Mouse (Mus musculus) midbrain, embryonic 16.5 days (tissue): ENCODE measurements around the gene Prm1. TPM values are rescaled to one million over a fixed set of nuclear protein-coding genes. Genes with fewer than 3 reads are reported as not detected.

ENCODE experiments used
- ATAC-seq: fragments of 200-750 bp; cut with Nextera tagmentation; 2 replicates; pipeline ENCODE4 v1.8.0; 2017; ENCODE audit warnings: moderate TSS enrichment
- H3K27ac ChIP-seq: fragments of 300-500 bp; sonication (generic); 2 replicates; pipeline ENCODE4 v1.5.1; 2014; ENCODE audit warnings: mild to moderate bottlenecking, low read length, mixed read lengths
- H3K27me3 ChIP-seq: fragments of 300-500 bp; sonication (generic); 2 replicates; pipeline ENCODE4 v1.6.1; 2014; ENCODE audit warnings: low read depth, low read length, mixed read lengths; ENCODE audit not compliant: control insufficient read depth, insufficient read depth
- H3K36me3 ChIP-seq: fragments of 300-500 bp; sonication (generic); 2 replicates; pipeline ENCODE4 v1.6.1; 2014; ENCODE audit warnings: mild to moderate bottlenecking, low read length, moderate library complexity, mixed read lengths; ENCODE audit not compliant: control insufficient read depth, insufficient read depth
- H3K4me1 ChIP-seq: fragments of 300-500 bp; sonication (generic); 2 replicates; pipeline ENCODE4 v1.6.1; 2014; ENCODE audit warnings: mild to moderate bottlenecking, low read length, mixed read lengths; ENCODE audit not compliant: control insufficient read depth, insufficient read depth
- H3K4me2 ChIP-seq: fragments of 300-500 bp; sonication (generic); 2 replicates; pipeline ENCODE4 v1.6.1; 2014; ENCODE audit warnings: mild to moderate bottlenecking, low read length, mixed read lengths
- H3K4me3 ChIP-seq: fragments of 300-500 bp; sonication (generic); 2 replicates; pipeline ENCODE4 v1.5.1; 2014; ENCODE audit warnings: low read depth, mild to moderate bottlenecking, low read length, moderate library complexity, mixed read lengths
- H3K9ac ChIP-seq: fragments of 300-500 bp; sonication (generic); 2 replicates; pipeline ENCODE4 v1.6.1; 2014; ENCODE audit warnings: low read depth, low read length, mixed read lengths
- H3K9me3 ChIP-seq: fragments of 300-500 bp; sonication (generic); replicated peaks from 2 replicates; pipeline ENCODE4 v1.6.1; 2014; ENCODE audit warnings: mild to moderate bottlenecking, low read length, mixed read lengths; ENCODE audit not compliant: control insufficient read depth, poor library complexity, severe bottlenecking
- WGBS: fragments of 180-500 bp; shearing (Covaris S2); extraction: QIAGEN DNeasy Blood & Tissue Kit; methylation state at CpG from one replicate; pipeline ENCODE4 v1.1.7; 2014; 5-methylcytosine and 5-hydroxymethylcytosine counted together
- polyA plus RNA-seq: library from polyadenylated mRNA; unstranded; fragments of >200 nt; fragmentation: Nextera tagmentation; extraction: Ambion mirVana; gene quantifications from 2 replicates; pipeline ENCODE4 v1.2.1, GENCODE M21; 2015

The Prm1 gene
- polyA plus RNA-seq, 1 experiment from 2014 or later: 0.46 TPM

DNA sequence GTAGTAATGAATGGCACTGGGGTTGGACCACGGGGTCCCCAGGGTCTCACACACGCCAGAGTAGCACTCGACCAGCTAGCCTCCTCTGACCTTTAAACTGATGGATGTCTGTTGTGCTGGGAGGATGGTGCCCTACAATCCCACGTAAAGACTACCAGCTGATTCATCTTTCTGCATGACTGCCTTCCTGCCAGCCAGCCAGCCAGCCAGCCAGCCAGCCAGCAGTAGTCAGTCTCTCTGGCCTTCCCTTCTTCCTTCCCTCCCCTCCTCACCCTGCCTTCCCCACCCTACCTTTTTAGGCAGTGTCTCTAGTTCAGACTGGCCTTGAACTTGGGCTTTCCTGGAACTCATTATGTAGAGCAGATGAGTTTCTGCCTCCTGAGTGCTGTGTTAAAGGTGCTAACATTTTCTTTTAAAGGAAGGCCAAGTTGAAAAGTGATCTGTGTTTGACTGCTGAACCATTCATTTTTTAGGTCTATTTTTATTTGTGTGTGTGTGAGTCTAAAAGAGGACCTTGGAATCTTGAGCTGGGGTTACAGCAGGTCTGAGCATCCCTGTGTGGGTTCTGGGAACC, 36.7 kb upstream of the Prm1 start:
- H3K27me3 ChIP-seq: no peaks in the 10 kb centered on the region
- ATAC-seq: no peak
- H3K4me1 ChIP-seq: peaks cover 5% of the 10 kb centered on the region; the same call in 1 of the 2 replicates
- H3K4me3 ChIP-seq: no peak overlapping the region
- H3K36me3 ChIP-seq: no peaks in the 10 kb centered on the region
- no peak overlapping the region for H3K4me2 ChIP-seq
- no peak overlapping the region for H3K27ac ChIP-seq
- WGBS: 81% methylated on average over 4 of the region's 4 CpGs
- H3K9ac ChIP-seq: no peak overlapping the region
- H3K9me3 ChIP-seq: no peaks in the 10 kb centered on the region

DNA sequence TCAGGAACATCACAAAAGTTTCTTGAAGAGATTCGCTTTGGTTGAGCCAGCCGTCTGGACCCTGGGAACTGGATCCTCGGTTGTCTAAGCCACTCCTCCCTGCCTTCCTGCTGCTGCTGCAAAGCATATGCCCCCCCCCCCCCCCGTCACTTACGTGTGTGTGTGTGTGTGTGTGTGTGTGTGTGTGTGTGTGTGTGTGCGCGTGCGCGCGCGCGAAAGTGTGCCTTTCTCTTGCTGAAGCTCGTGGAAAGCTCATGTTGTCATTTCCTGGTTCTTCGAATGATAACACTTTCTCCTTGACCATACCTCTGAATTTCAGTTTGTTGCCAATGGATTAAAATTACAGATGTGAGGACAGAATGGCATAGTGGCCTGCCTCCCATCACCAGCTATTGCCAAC, 34.4 kb upstream of the Prm1 start:
- Histone ChIP-seq H3K36me3 (no peaks in the 10 kb centered on the region), H3K4me1 (peaks cover 9% of the 10 kb centered on the region), H3K9me3 (no peaks in the 10 kb centered on the region), H3K27me3 (no peaks in the 10 kb centered on the region), H3K27ac (no peak overlapping the region), H3K4me2 (no peak overlapping the region), H3K4me3 (no peak overlapping the region), H3K9ac (no peak overlapping the region)
- no peak for ATAC-seq
- WGBS: 81% methylated on average over 5 of the region's 14 CpGs

DNA sequence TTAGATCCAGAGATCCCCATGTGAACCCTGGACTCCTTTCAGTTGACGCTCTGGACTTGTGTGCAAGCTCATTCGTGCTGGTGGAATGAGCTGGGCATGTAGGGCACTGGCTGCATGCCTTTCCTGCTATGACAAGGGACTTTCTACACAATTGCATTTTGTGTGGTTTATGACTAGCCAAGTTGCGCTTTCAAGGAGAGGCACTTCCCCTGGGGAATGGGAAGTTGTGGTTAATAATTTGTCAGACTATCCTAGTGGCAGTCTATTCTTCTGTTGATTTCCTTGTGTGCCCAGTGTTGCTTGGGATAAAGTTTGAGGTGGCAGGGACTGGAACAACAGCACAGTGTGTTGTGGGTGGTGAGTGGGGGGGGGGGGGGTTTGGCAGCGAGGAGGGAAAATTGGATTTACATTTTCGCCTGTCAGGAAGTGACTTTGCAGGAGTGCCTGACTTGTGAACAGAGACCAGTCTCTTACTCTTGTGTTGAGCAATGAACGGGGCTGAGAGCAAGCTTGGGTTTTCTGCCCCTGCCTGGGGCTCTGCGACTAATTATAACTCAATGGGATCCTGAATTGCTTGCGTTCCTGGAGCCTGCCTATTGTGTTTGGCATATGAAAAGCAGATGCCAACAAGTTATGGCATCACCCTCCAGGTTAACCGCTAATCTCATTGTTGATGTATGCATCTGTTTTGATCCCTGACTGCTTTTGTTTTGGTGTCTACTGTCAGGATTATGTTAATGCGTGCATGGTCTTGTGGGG, 33.0 kb upstream of the Prm1 start:
- Histone ChIP-seq H3K27me3 (no peaks in the 10 kb centered on the region), H3K36me3 (no peaks in the 10 kb centered on the region), H3K4me1 (peaks cover 10% of the 10 kb centered on the region), H3K4me2 (no peak overlapping the region), H3K4me3 (no peak overlapping the region), H3K9ac (no peak overlapping the region), H3K27ac (no peak overlapping the region), H3K9me3 (no peaks in the 10 kb centered on the region)
- no peak for ATAC-seq
- 48% methylated on average over 9 of the region's 10 CpGs for WGBS

DNA sequence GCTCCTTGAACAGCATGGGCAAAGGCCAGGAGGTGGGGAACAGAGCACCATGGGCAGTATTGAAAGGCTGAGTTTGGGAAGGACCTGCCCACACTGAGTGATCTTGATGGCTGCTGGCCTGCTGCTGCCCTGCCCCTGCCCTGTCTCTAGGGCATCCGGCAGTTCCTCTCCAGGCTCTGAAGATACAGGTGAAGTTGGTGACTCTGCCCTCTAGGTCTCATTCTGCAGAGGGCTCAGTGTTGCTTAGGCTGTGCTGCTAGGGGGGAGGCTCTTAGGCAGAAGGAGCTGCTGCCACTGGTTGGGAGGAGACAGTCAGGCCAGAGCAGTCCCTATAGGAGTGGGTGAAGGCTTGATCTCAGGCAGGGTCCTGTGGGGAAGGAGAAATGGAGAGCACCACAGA, 32.3 kb upstream of the Prm1 start:
- Histone ChIP-seq H3K27ac (no peak overlapping the region), H3K4me2 (no peak overlapping the region), H3K9ac (no peak overlapping the region), H3K27me3 (no peaks in the 10 kb centered on the region), H3K36me3 (no peaks in the 10 kb centered on the region), H3K4me1 (peaks cover 8% of the 10 kb centered on the region), H3K9me3 (no peaks in the 10 kb centered on the region), H3K4me3 (no peak overlapping the region)
- WGBS: 83% methylated on average over 1 of the region's 1 CpGs
- ATAC-seq: no peak

DNA sequence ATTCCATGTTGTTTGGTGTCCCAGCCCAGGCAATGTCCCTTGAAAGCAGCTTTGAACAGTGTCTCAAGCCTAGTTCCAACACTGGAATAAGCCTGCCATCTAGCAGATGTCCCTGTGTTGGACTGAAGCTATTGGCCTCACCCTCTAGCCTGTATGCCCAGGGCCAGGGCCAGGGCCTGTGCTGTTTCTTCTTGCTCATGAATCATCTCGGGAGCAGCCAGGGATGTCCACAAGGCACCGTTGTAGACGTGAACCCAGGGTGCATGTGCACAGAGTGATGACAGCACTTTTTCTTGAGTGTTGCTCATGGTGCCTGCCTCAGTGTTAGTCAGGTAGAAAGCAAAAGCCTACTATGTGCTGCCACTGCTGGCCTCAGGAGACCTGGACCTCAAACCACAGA, 31.6 kb upstream of the Prm1 start:
- ATAC-seq: no peak
- 90% methylated on average over 3 of the region's 3 CpGs for WGBS
- Histone ChIP-seq H3K4me2 (no peak overlapping the region), H3K9ac (no peak overlapping the region), H3K9me3 (no peaks in the 10 kb centered on the region), H3K27me3 (no peaks in the 10 kb centered on the region), H3K27ac (no peak overlapping the region), H3K4me1 (peaks cover 8% of the 10 kb centered on the region), H3K36me3 (no peaks in the 10 kb centered on the region), H3K4me3 (no peak overlapping the region)

DNA sequence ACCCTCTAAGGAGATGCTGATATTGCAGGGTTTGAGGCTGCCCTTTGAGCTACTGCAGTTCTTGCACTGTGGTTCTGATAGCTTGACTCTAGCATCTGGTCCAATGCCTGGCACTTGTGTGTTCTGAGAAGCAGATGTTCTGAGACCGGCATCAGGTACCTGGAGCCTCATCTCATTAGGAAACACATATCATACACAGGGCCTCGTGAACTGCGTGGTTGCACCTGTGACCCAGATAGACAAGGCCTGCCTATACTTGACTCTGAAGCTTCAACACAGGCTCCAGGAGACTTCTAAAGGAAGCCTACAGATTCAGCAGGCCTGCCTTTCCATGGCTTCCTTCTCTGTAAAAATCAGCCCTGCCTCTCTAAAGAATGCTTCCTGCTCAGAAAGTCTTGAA, 30.7 kb upstream of the Prm1 start:
- Histone ChIP-seq H3K27ac (no peak overlapping the region), H3K27me3 (no peaks in the 10 kb centered on the region), H3K4me3 (no peak overlapping the region), H3K9ac (no peak overlapping the region), H3K36me3 (no peaks in the 10 kb centered on the region), H3K9me3 (no peaks in the 10 kb centered on the region), H3K4me1 (peaks cover 8% of the 10 kb centered on the region), H3K4me2 (no peak overlapping the region)
- 94% methylated on average over 3 of the region's 3 CpGs for WGBS
- ATAC-seq: no peak

DNA sequence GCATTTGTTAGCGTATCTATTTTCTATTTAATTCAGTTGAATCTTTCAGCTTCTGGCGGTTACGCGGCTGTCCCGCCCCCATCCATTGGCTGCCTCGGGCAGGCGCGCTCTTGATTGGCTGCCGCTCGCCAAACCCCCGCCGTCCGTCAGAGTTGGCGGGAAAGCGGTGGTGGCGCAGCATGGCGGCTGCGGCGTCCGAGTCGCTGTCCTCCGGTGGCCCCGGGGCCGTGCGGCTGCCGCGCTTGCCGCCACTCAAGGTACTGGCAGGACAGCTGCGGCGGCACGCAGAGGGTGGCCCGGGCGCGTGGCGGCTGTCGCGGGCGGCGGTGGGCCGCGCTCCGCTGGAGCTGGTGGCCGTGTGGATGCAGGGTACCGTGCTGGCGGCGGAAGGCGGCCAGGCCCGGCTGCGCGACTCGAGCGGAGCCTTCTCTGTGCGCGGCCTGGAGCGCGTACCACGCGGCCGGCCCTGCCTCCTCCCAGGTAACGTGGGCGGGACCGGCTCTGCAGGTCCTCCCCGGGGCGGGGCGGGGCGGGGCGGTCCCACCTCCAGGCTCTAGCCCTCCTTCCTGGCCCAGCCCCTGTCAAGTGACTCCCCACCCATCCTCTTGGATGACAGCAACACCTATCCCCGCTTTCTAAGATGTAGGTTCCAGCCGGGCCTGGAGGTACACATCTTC, 29.4 kb upstream of the Prm1 start, which contains the start of gene Rmi2:
Gene Rmi2 (plus strand): TSS at position 149 of the 677 bp plus-strand sequence.
- Histone ChIP-seq H3K9me3 (no peaks in the 10 kb centered on the region), H3K27ac (no peak within 1 kb of the TSS), H3K4me3 (peak within 1 kb of the TSS; percentile 84), H3K9ac (peak within 1 kb of the TSS; percentile 66), H3K4me2 (peak within 1 kb of the TSS; percentile 90), H3K36me3 (no peaks in the 10 kb centered on the region), H3K4me1 (peaks cover 8% of the 10 kb centered on the region), H3K27me3 (no peaks in the 10 kb centered on the region)
- ATAC-seq: peak; percentile 96
- WGBS: under 1% methylated on average over 63 of the region's 69 CpGs

DNA sequence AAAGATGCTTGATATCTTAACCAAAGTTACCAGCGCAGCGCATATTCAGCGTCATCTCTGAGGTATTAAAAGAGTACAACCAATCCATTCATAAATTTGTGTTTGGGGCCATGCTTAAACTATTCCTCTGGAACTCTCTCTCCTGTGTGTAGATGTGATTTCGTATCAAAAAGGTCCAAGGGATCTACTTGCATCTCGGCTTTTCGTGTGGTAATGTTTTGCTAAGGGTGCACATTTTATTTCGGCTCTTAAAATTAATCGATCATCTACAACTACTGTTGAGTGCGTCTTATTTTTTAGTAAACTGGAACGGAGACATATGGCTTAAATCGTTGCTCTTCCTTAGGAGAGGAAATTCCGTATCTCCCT, 28.9 kb upstream of the Prm1 start:
- peak overlapping the region; percentile 84 for H3K4me3 ChIP-seq
- H3K4me2 ChIP-seq: peak overlapping the region; percentile 90
- H3K36me3 ChIP-seq: no peaks in the 10 kb centered on the region
- ATAC-seq: no peak
- H3K9ac ChIP-seq: peak overlapping the region; percentile 66; the same call in 1 of the 2 replicates
- H3K9me3 ChIP-seq: no peaks in the 10 kb centered on the region
- H3K27me3 ChIP-seq: no peaks in the 10 kb centered on the region
- H3K4me1 ChIP-seq: peaks cover 8% of the 10 kb centered on the region
- WGBS: 6% methylated on average over 12 of the region's 12 CpGs
- no peak overlapping the region for H3K27ac ChIP-seq

DNA sequence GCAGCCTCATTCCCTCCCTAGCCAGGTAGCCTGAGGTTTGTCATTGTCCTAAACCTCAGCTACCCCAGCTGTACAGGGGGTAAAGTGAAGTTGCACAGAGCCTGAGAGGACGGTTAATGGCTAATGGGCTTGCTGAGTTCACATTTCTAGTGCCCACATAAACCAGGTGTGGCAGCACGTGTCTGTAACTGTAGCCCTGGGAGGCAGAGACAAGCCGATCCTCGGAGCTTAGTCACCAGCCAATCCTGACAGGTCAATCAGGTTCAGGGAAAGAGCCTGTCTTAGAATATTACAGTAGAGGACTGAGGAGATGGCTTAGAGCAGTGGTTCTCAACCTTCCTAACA, 22.8 kb upstream of the Prm1 start:
- H3K4me2 ChIP-seq: no peak overlapping the region
- no peak overlapping the region for H3K9ac ChIP-seq
- H3K27me3 ChIP-seq: no peaks in the 10 kb centered on the region
- ATAC-seq: no peak
- WGBS: 86% methylated on average over 4 of the region's 4 CpGs
- no peak overlapping the region for H3K4me3 ChIP-seq
- no peaks in the 10 kb centered on the region for H3K4me1 ChIP-seq
- no peaks in the 10 kb centered on the region for H3K9me3 ChIP-seq
- no peaks in the 10 kb centered on the region for H3K36me3 ChIP-seq
- no peak overlapping the region for H3K27ac ChIP-seq
